Mouse (Mus musculus): ENCODE data around the gene Dpp3.
"Not testable (repeated sequence)": the region's sequence is repeated elsewhere in the genome, so short reads cannot be mapped to it uniquely, and the experiment has no call there.

Gene Dpp3

GRCm38 (mm10) chr19:4927904-4928531 lies at the start of gene Dpp3:
Gene Dpp3 (minus strand): TSS chr19:4928287.
- peak; percentile 99 for DNase-seq (ENCODE audit: low spot score)

DNA sequence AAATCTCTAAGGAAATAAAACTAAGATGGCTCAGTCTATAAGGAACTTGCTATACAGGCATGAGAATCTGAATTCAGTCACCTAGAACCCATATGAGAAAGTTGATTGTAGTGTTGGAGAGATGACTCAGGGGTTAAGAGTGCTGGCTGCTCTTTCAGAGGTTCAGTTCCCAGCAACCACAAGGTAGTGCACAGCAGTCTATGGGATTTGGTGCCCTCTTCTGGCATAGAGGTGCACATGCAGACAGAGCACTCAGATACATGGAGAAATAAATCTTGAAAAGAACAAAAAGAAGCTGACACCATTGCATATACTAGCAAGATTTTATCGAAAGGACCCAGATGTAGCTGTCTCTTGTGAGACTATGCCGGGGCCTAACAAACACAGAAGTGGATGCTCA lies 40.1 kb upstream of the Dpp3 start:
- no peak for DNase-seq (ENCODE audit: low spot score)

DNA sequence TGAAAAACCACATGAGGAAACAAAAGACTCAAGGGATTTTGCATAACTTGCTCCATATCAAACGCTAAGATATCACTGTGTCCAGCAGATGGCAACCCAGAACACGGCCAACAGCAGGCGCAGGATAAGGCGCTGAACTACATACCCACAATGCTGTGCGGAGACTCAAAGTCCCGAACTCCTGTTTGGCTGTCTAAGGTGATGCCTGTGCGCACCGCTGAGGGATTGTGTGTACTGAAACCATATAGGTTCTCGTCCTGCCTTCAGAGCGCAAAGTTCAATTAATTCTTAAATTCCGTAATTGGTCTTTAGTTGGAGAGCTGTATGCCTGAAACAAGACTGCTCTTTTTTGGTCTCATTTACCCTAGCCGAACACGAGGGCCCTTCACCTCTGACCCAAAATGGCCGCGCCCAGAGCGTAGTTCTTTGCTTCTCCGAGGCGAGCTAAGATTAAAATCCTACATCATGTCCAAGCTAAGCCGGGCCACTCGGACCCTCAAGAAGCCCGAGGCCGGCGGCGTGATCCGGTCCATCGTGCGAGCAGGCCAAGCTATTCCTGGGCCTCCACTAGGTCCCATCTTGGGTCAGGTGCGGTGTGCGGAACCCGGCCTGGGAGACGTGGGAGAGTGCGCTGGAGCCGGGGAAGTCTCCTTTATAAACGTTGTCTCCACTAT lies 34.0 kb upstream of the Dpp3 start, which contains the start of gene Mrpl11:
Mrpl11 (plus strand) TSS at position 220 of the 674 bp plus-strand sequence.
- DNase-seq (ENCODE audit: low spot score), result peak; percentile 94

- DNase-seq (ENCODE audit: low spot score), result not testable (repeated sequence)
Measured at GRCm38 (mm10) chr19:4948641-4949040, 20.6 kb upstream of the Dpp3 start.

DNA sequence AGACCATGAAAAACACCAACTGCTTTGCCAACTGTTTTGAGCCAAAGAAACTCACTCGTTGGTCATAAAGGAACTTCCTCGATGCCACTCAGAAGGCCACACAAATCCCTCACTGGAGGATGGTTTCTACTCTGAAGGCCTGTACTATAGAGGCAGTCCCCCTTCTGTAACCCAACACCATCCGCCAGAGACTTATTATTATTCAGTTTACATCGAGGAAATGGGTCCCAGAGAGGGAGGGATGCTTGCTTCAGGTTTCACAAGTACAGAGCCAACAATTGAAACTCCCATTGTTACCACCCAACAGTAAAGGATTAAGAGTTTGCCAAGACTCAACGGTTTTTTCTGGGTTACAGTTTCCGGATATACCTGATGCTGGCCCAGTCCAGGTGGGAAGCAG lies 17.5 kb upstream of the Dpp3 start:
- DNase-seq (ENCODE audit: low spot score), result no peak

DNA sequence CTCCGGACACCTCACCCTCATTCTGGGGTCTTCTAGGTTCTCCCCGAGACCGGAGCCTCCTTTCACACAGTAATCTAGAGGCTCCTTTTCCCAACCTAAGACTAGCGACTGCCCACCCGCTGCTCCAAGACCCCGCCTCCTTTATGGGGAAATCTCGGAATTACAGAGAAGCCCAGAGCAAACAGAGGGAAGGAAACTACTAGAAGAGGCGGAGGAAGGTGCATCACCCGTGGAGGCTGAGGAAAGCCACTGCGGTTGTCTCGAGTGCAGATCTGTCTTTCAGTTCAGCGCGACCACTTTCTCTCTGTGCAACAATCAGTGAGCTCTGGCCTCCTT lies 15.1 kb upstream of the Dpp3 start:
- no peak for DNase-seq (ENCODE audit: low spot score)

DNA sequence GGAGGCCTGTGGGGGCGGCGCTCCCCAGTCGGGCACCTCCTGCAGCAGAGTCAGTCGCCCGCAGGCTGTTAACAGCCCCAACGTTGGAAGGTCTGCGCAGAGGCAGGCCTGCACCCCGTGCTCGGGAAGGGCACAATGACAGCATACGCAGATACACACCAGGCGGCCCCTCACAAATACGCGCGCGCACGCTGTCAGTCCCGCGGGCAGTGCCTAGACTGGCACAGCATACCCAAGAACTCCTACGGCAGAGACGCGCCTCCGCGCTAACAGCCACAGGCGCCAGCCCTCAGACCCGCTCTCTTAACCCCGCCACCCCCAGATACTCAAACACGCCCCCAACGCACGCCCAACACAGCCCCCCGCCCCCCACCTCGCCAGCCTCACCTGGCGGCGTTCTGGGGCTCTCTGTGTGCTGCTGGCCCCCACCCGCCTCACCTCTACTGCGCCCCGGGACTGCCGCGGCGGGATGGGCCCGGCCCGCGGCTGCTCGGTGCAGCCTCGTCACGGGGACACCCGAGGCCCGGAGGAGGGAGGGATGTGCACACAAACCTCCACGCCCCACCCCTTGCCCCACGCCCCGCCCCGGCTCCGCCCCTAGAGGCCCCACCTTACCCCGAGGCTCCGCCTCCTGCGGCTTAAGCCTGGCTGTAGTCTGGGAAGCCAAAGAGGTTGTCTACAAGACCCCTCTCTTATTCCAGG lies 14.6 kb upstream of the Dpp3 start, which contains the start of gene Peli3:
Peli3 (minus strand) TSS at position 577 of the 702 bp plus-strand sequence.
- peak; percentile 76 for DNase-seq (ENCODE audit: low spot score)

- DNase-seq (ENCODE audit: low spot score), result no peak
Measured at GRCm38 (mm10) chr19:4937444-4938310, 9.6 kb upstream of the Dpp3 start.

DNA sequence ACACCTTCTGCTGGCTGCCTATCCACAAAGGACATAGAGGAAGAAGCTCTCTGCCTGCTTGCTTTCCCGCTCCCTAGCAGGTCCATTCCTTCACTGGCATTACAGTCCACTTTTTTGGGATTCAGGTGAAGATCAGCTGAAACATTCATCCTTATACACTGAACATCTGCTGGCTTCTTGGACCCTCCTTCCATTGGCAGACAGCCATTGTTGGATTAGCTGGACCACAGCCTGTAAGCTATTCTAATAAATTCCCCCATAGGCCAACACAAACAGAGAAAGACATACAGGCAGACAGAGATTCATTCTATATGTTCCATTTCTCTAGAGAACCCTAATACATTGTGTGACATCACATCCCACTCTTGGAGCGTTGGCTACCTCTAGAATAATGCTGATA lies 8.8 kb upstream of the Dpp3 start:
- no peak for DNase-seq (ENCODE audit: low spot score)

GRCm38 (mm10) chr19:4928781-4929180 lies 694 bp upstream of the Dpp3 start:
- no peak for DNase-seq (ENCODE audit: low spot score)

GRCm38 (mm10) chr19:4925121-4925860 lies 2.8 kb downstream of the Dpp3 start:
- no peak for DNase-seq (ENCODE audit: low spot score)

DNA sequence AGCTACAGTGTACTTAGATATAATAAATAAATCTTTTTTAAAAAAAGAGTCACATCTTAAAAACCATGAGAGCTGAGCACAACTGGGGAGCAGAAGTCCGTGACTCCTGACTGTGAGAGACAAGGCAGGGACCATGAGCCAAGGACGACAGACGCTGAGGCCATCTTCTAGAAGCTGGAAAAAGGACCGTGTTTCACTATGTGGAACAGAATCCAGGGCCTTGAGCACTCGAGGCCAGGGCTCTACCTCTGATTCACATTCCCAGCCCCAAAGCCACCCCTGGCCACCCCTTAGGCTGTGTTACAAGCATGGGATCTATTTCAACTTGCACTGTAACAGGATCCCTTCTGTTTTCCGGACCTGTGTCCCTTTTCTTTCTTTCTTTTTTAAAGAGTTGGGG lies 8.4 kb downstream of the Dpp3 start:
- DNase-seq (ENCODE audit: low spot score), result no peak

DNA sequence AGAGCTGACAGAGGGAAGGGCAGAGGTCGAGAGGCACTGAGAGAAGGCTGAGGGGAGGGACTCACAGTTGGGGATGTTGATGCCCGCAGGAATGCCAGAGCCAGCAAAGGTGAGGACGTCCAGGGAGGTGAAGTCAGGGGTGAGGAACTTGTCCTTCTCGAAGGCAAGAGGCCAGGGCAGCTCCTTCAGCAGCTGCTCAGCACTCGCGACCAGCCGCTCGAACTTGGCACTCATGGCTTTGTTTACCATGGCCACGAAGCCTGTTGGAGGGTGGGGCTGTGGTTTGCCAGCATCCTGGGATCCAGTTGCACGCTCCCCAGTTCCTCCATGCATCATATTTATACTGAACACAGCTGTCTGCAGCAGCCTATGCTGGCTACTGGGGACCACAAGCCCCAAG lies 11.3 kb downstream of the Dpp3 start:
- DNase-seq (ENCODE audit: low spot score), result no peak

- no peak for DNase-seq (ENCODE audit: low spot score)
Measured at GRCm38 (mm10) chr19:4915924-4916603, 12.0 kb downstream of the Dpp3 start.

DNA sequence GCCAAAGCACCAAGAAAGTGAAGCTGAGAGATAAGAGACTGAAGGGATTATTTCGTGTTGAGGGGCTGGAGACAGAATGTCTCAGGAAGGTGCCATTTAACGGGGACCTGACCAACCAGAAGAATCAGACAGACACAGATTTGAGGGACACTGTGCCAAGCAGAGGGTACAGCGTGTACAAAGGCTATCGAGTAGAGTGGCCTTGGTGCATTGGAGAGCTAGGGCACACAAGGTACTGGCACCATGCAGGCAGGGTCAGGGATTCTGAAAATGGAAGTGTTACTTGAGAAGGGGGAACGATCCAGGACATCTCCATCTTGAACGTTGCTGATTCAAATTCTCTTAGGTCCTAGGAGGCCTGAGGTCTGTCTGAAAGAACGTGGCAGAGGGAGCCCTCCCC lies 18.7 kb downstream of the Dpp3 start:
- DNase-seq (ENCODE audit: low spot score), result no peak

DNA sequence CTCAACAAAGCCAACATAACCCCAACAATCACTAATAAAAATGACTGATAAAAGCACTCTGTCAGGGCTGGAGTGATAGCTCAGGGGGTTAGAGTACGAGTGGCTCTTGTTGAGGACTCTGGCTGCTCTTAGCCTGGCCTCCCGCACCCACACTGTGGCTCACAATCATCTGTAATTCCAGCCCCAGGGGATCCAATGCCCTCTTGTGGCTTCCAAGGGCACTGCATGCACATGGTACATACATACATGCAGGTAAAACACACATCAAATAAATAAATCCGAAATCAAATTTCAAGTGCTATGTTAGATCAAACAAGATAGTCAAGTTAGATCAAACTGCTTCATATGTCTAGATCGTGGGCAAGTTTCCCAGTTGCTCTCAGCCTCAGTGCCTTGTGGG lies 20.0 kb downstream of the Dpp3 start:
- DNase-seq (ENCODE audit: low spot score), result no peak

GRCm38 (mm10) chr19:4905979-4906794 lies 21.9 kb downstream of the Dpp3 start, which contains the start of gene Bbs1:
Gene Bbs1 (minus strand): TSS chr19:4906628.
- peak; percentile 81 for DNase-seq (ENCODE audit: low spot score)

DNA sequence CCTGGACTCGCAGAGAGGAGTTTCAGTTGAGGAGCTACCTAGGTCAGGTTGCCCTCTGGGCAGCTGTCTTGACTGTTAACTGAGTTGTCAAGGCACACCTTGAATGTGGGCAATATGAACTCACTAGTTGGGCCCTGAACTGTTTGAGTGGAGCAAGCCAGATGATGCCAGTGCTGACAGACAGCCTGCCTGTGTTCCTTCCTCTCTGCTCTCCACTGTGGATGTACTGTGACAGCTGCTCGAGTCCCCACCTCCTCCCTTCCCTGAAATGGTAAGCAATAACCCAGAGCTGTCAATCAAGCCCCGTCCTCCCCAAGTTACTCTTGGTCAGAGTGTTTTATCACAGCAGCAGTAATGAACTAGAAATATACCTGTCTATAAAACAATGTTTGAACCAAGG lies 28.2 kb downstream of the Dpp3 start:
- no peak for DNase-seq (ENCODE audit: low spot score)

- no peak for DNase-seq (ENCODE audit: low spot score)
Measured at GRCm38 (mm10) chr19:4898972-4899371, 29.1 kb downstream of the Dpp3 start.

All from layer of hippocampus, adult 11-12 months (tissue).